Mouse (Mus musculus) ovary, adult 10 weeks (tissue): ENCODE measurements around the gene Gm13420. TPM values are rescaled to one million over a fixed set of nuclear protein-coding genes. Genes with fewer than 3 reads are reported as not detected.

Experiments used
- polyA plus RNA-seq: library from polyadenylated mRNA; stranded (reverse); fragments of 350-450 nt; fragmentation: Illumina TruSeq; extraction: RNeasy Lipid Tissue Mini Kit (QIAGEN cat#74804); gene quantifications from one replicate; pipeline ENCODE4 v1.2.3, GENCODE M21; 2014

Gene Gm13420
- not detected for polyA plus RNA-seq

DNA sequence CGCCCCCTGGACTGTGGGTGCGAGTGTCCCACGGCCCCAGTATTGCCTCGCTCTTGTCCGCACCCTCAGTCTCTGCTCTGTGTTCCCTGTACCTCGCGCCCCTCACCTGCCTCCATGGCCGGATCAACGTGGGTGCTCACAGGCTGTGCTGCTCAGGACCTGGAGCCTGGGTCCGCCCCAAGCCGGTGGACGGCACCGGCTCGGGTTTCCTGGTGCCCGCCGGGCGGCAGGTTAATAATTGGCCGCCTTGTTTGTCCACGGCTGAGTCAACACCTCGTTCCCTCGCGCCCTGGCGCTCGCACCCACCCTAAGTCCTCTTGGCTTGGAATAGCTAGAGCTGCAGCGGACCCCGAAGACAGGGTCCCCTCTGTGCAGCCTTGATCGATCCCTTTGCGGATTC, at the start of gene Gm13420:
Gm13420 (minus strand) TSS at position 189 of the 400 bp plus-strand sequence.

DNA sequence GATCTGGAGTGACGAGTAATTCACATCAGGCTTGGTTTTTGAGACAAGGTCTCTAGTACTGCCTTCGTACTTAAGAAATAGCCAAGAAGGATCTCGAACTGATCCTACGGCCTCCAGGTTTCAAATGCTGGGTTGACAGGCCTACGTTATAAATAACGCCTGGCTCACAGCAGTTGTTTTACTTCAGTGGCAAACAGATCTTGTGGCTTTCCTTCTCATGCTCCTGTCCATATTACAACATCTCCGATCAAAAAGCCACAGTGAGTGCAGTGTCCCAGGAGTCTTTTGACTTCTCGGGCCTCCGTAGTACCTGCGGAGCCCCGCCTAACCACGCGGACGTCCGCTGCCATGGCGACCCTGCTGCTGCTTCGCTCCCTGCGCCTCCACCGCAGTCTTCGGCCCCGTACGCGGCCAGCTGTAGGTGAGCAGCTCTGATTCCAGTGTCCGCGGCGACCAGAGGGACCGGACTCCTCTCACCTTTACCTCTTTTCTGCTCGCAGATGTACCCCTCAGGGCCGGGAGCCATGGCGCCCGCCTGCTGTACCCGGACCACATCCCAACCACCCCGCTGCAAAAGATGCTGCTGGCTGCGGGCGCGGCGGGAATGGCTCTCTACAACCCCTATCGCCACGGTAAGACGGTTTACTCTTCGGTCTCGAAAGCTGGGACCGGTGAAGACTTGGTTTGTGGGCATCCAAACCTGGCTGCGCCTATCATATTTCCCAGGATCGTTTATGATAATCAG, 36.6 kb upstream of the Gm13420 start, which contains the start of gene Trub2:
Trub2 (minus strand) TSS at position 566 of the 745 bp plus-strand sequence.

DNA sequence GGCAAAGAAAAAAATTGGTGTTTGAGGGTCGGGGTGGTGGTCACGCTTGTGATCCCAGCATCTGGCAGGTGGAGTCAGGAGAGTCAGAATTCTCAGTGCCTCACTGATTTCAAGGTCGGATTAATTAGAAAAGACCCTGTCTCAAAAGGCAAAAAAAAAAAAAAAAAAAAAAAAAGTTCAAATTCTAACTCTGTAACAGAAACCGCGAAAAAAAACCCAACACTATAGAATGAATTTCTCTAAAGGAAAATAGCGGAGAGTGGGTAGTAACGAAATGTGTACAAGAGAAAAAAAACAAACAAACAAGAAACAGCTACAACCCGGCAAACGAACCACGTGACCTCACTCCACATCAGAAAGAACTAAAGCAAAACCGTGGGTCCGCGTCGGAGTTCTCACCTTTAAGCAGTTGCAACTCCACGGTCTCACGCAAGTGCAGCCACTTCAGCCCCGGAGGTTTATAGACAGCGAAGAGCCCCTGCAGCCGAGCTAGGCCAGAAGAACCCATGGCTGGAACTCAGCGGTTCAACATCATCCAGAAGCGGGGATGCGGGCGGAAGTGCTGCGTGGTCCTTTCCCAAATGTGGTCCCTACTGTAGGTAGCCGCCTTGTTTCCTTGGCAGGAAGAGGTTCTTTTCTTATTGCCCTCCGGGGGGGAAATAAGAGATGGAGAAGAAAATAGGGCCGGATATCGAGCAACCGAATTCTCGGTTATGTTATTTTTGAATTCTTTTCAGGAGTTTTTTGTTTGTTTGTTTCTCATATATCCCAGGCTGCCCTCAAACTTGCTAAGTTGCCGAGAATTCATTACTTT, 35.8 kb upstream of the Gm13420 start, which contains the start of gene Coq4:
Coq4 (plus strand) TSS at position 390 of the 814 bp plus-strand sequence.

Other genes starting within 250 kb of the Gm13420 start
- 3.6 TPM for gene Rapgef1, start 132.0 kb downstream of the Gm13420 start, polyA plus RNA-seq
- gene Gm13547, start 7.6 kb upstream of the Gm13420 start, polyA plus RNA-seq: not detected
- 2.2 TPM for gene Coq4, start 35.8 kb upstream of the Gm13420 start, polyA plus RNA-seq
- gene Trub2, start 36.8 kb upstream of the Gm13420 start, polyA plus RNA-seq: 6.4 TPM
- 1.1 TPM for gene Slc27a4, start 50.9 kb upstream of the Gm13420 start, polyA plus RNA-seq
- 1.3 TPM for gene Urm1, start 68.4 kb upstream of the Gm13420 start, polyA plus RNA-seq
- gene Cercam, start 117.5 kb upstream of the Gm13420 start, polyA plus RNA-seq: 4.0 TPM
- 10.1 TPM for gene Odf2, start 137.5 kb upstream of the Gm13420 start, polyA plus RNA-seq
- gene Gle1, start 183.7 kb upstream of the Gm13420 start, polyA plus RNA-seq: 10.7 TPM
- gene Sptan1, start 213.9 kb upstream of the Gm13420 start, polyA plus RNA-seq: 52.6 TPM